Mouse (Mus musculus): Measurements from ENCODE around the gene Fam118a. TPM values are rescaled to one million over a fixed set of nuclear protein-coding genes. Genes with fewer than 3 reads are reported as not detected.

Gene Fam118a
- polyA plus RNA-seq, 1 experiment from 2014 or later, result 15.3 TPM

Other genes with a start within 250 kb of the Fam118a start
- gene Phf21b, start 172.9 kb upstream of the Fam118a start, polyA plus RNA-seq (2015; fragmentation: Nextera tagmentation; extraction: Ambion mirVana), result 0.16 and 0.46 TPM in 2 replicates
- gene Gm29666, start 108.9 kb upstream of the Fam118a start, polyA plus RNA-seq (2015; fragmentation: Nextera tagmentation; extraction: Ambion mirVana), result 0.38 and 0.40 TPM in 2 replicates
- 16.4 and 19.1 TPM in 2 replicates for gene Nup50, start 105.5 kb upstream of the Fam118a start, polyA plus RNA-seq (2015; fragmentation: Nextera tagmentation; extraction: Ambion mirVana)
- gene 5031439G07Rik, start 40.4 kb upstream of the Fam118a start, polyA plus RNA-seq (2015; fragmentation: Nextera tagmentation; extraction: Ambion mirVana), result 5.0 and 14.4 TPM in 2 replicates
- 0.23 and 2.4 TPM in 2 replicates for gene Upk3a, start 11.8 kb upstream of the Fam118a start, polyA plus RNA-seq (2015; fragmentation: Nextera tagmentation; extraction: Ambion mirVana)
- 0.03 TPM in 1 of 2 replicates, not detected in the other for gene Smc1b, start 103.0 kb downstream of the Fam118a start, polyA plus RNA-seq (2015; fragmentation: Nextera tagmentation; extraction: Ambion mirVana)
- gene Ribc2, start 103.1 kb downstream of the Fam118a start, polyA plus RNA-seq (2015; fragmentation: Nextera tagmentation; extraction: Ambion mirVana), result 0.14 and 0.18 TPM in 2 replicates
- gene Fbln1, start 177.0 kb downstream of the Fam118a start, polyA plus RNA-seq (2015; fragmentation: Nextera tagmentation; extraction: Ambion mirVana), result 119 and 157 TPM in 2 replicates

Measured in heart, embryonic 15.5 days (tissue).